Mouse (Mus musculus) left cerebral cortex, adult 18-20 months (tissue): ENCODE measurements around the gene Chd6. TPM values are rescaled to one million over a fixed set of nuclear protein-coding genes. Genes with fewer than 3 reads are reported as not detected.

Experiments used
- total RNA-seq, 2 experiments: library from RNA; stranded (reverse); gene quantifications; 2 replicates each; pipeline ENCODE4 v1.2.3; 2021

The Chd6 gene
- total RNA-seq, 2 experiments from 2014 or later = 54.4 to 66.7 TPM

Other genes starting within 250 kb of the Chd6 start
- 10 to 100 TPM; 64.4 to 70.2 TPM for gene Zhx3, start 236.1 kb downstream of the Chd6 start, total RNA-seq
- under 1 TPM; 0.53 to 0.87 TPM for gene Lpin3, start 228.4 kb downstream of the Chd6 start, total RNA-seq
- under 1 TPM in 1 of 2 experiments, not detected in 1; 0.26 TPM for gene Emilin3, start 196.7 kb downstream of the Chd6 start, total RNA-seq